Mouse (Mus musculus) liver, adult 2 months (tissue): ENCODE data around the gene Ttc9c. TPM values are rescaled to one million over a fixed set of nuclear protein-coding genes. Genes with fewer than 3 reads are reported as not detected.

Experiments
- DNase-seq: peaks from one replicate; pipeline ENCODE4 v3.0.0-alpha.2; 2011; ENCODE audit warnings: low read depth, low spot score; ENCODE audit errors: extremely low read depth
- H3K27ac ChIP-seq: fragments of 200-500 bp; replicated peaks from 2 replicates; pipeline ENCODE4 v1.5.1; 2012; ENCODE audit warnings: low read depth, mild to moderate bottlenecking, control low read depth, inconsistent platforms, low read length; ENCODE audit not compliant: insufficient read depth
- H3K27me3 ChIP-seq: fragments of 200-500 bp; 2 replicates; pipeline ENCODE4 v1.6.1; 2012; ENCODE audit warnings: mild to moderate bottlenecking, moderate library complexity, low read length, inconsistent platforms; ENCODE audit not compliant: control insufficient read depth, insufficient read depth
- H3K36me3 ChIP-seq: fragments of 200-500 bp; 2 replicates; pipeline ENCODE4 v1.6.1; 2012; ENCODE audit warnings: low read length, inconsistent platforms; ENCODE audit not compliant: control insufficient read depth, insufficient read depth
- H3K4me1 ChIP-seq: fragments of 200-500 bp; 2 replicates; pipeline ENCODE4 v1.6.1; 2011; ENCODE audit warnings: low read length; ENCODE audit not compliant: control insufficient read depth, insufficient read depth
- H3K4me3 ChIP-seq: fragments of 200-500 bp; 2 replicates; pipeline ENCODE4 v1.5.1; 2011; ENCODE audit warnings: low read depth, mild to moderate bottlenecking, control low read depth, low read length, moderate library complexity; ENCODE audit not compliant: insufficient read depth
- H3K79me2 ChIP-seq: fragments of 200-500 bp; 2 replicates; pipeline ENCODE4 v1.6.1; 2012; ENCODE audit warnings: inconsistent platforms, mild to moderate bottlenecking, low read length, moderate library complexity; ENCODE audit not compliant: control insufficient read depth, insufficient read depth
- H3K9ac ChIP-seq: fragments of 200-500 bp; 2 replicates; pipeline ENCODE4 v1.6.1; 2012; ENCODE audit warnings: low read depth, mild to moderate bottlenecking, control low read depth, inconsistent platforms, low read length
- CTCF ChIP-seq: fragments of 200-500 bp; IDR thresholded peaks from 2 replicates; pipeline ENCODE4 v1.5.1; 2011; ENCODE audit warnings: low read depth, low read length, control low read depth
- POLR2A ChIP-seq: fragments of 200-500 bp; IDR thresholded peaks from 2 replicates; pipeline ENCODE4 v1.6.1; 2011; ENCODE audit warnings: low read length, control low read depth; ENCODE audit not compliant: insufficient read depth; ENCODE audit errors: extremely low read depth
- WGBS: fragments of 180-500 bp; shearing (Covaris S2); methylation state at CpG from one replicate; pipeline ENCODE4 v1.1.7; 2018; 5-methylcytosine and 5-hydroxymethylcytosine counted together
- polyA plus RNA-seq: library from polyadenylated mRNA; depleted of rRNA; stranded (reverse); fragments of >200 nt; gene quantifications from 2 replicates; pipeline ENCODE4 v1.2.3, GENCODE M21; 2012; rRNA removed
- total RNA-seq: library from RNA; depleted of rRNA; stranded (reverse); fragments of >200 nt; gene quantifications from 2 replicates; pipeline ENCODE4 v1.2.3, GENCODE M21; 2014; rRNA removed

Ttc9c gene
- total and polyA plus RNA-seq, 2 experiments, result 8.1 to 15.6 TPM

DNA sequence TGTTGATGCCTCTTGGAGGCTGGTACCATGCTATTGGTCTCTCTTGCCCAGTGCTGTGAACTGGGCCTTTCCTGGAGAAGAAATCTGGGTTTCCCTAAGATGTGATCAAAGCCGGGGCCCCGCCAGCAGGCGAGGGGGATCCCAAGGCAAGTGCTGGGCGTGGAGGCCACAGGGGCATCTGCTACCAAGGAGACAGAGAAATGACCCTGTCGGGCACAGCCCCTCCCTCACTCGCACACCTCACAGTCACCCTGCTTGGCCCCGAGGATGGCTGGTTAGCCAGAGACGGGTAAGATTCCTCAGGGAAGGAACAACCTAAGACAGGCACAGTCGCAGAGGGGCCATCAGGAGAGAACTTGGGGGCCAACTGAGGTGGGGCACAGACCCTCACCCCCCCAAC is 53.6 kb downstream of the Ttc9c start:
- WGBS, result 98% methylated on average over 9 of the region's 9 CpGs
- no peak overlapping the region for H3K27ac ChIP-seq
- TF ChIP-seq POLR2A, result no peak
- no peak for TF ChIP-seq CTCF
- no peak for DNase-seq
- H3K36me3 ChIP-seq, result peaks cover 64% of the 10 kb centered on the region
- H3K27me3 ChIP-seq, result no peaks in the 10 kb centered on the region
- no peak overlapping the region for H3K9ac ChIP-seq
- no peak overlapping the region for H3K4me3 ChIP-seq
- peaks cover 6% of the 10 kb centered on the region; the same call in 1 of the 2 replicates for H3K79me2 ChIP-seq
- H3K4me1 ChIP-seq, result peaks cover 2% of the 10 kb centered on the region; the same call in 1 of the 2 replicates

DNA sequence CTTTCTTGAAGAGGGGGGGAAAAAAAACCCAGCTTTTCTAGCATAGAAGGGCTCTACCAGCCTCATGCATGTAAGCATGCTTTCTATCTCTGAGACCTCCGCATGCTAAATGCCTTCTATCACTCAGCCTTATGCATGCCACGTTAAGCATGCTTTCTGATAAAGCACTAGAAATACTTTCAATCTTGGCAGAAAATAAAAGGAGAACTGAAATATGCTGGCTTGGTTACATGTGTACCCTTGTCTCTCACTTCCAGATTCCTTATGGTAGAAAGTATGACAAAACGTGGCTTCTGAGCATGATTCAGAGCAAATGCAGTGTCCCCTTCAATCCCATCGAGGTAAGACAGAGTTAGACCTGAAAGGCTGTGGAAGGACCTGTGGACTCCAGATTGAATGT is 55.9 kb downstream of the Ttc9c start:
- WGBS, result 89% methylated on average over 4 of the region's 4 CpGs
- H3K9ac ChIP-seq, result no peak overlapping the region
- no peak overlapping the region for H3K27ac ChIP-seq
- H3K36me3 ChIP-seq, result peaks cover 56% of the 10 kb centered on the region
- no peaks in the 10 kb centered on the region for H3K27me3 ChIP-seq
- no peak overlapping the region for H3K4me3 ChIP-seq
- DNase-seq, result no peak
- peaks cover 20% of the 10 kb centered on the region; the same call in 1 of the 2 replicates for H3K79me2 ChIP-seq
- no peak for TF ChIP-seq POLR2A
- no peak for TF ChIP-seq CTCF
- 0 out of 2 replicates have a peak, but pooled peaks cover 2% of the 10 kb centered on the region for H3K4me1 ChIP-seq

DNA sequence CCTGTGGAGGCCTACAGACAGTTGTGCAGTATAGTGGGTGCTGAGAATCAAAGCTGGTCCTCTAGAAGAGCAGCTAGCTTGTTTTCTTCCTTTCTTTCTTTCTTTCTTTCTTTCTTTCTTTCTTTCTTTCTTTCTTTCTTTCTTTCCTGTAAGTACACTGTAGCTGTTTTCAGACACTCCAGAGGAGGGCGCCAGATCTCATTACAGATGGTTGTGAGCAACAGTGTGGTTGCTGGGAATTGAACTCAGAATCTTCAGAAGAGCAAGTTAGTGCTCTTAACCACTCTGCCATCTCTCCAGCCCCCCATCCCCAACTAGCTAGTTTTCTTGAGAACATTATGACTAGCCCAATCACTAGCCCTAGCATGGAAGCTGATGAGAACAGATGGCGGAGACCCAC is 58.4 kb downstream of the Ttc9c start:
- Histone ChIP-seq H3K4me1 (peaks cover 10% of the 10 kb centered on the region; the same call in 1 of the 2 replicates), H3K27ac (no peak overlapping the region), H3K4me3 (no peak overlapping the region), H3K79me2 (peaks cover 26% of the 10 kb centered on the region; the same call in 1 of the 2 replicates), H3K36me3 (peaks cover 32% of the 10 kb centered on the region), H3K27me3 (no peaks in the 10 kb centered on the region), H3K9ac (no peak overlapping the region)
- no peak for TF ChIP-seq CTCF
- no peak for TF ChIP-seq POLR2A
- no peak for DNase-seq
- 98% methylated on average over 2 of the region's 2 CpGs for WGBS

Other genes starting within 250 kb of the Ttc9c start
Only the 30 nearest of the 33 such genes appear.
- gene Chrm1, start 155.5 kb downstream of the Ttc9c start, total RNA-seq, result 0.07 and 0.46 TPM in 2 replicates
- gene Chrm1, start 155.5 kb downstream of the Ttc9c start, polyA plus RNA-seq, result 0.36 and 0.50 TPM in 2 replicates
- gene Slc3a2, start 96.0 kb downstream of the Ttc9c start, total RNA-seq, result 30.2 and 37.6 TPM in 2 replicates
- gene Slc3a2, start 96.0 kb downstream of the Ttc9c start, polyA plus RNA-seq, result 62.9 and 71.6 TPM in 2 replicates
- 12.5 and 16.6 TPM in 2 replicates for gene Wdr74, start 83.5 kb downstream of the Ttc9c start, total RNA-seq
- 23.8 and 28.9 TPM in 2 replicates for gene Wdr74, start 83.5 kb downstream of the Ttc9c start, polyA plus RNA-seq
- 0.83 TPM in 1 of 2 replicates, not detected in the other for gene 1700092M07Rik, start 78.6 kb downstream of the Ttc9c start, total RNA-seq
- gene 1700092M07Rik, start 78.6 kb downstream of the Ttc9c start, polyA plus RNA-seq, result not detected in 2 replicates
- 43.5 and 46.8 TPM in 2 replicates for gene Stx5a, start 77.9 kb downstream of the Ttc9c start, total RNA-seq
- gene Stx5a, start 77.9 kb downstream of the Ttc9c start, polyA plus RNA-seq, result 42.0 and 62.1 TPM in 2 replicates
- gene Nxf1, start 62.3 kb downstream of the Ttc9c start, total RNA-seq, result 16.2 and 22.3 TPM in 2 replicates
- gene Nxf1, start 62.3 kb downstream of the Ttc9c start, polyA plus RNA-seq, result 27.3 and 43.1 TPM in 2 replicates
- 50.3 and 66.9 TPM in 2 replicates for gene Tmem223, start 48.3 kb downstream of the Ttc9c start, total RNA-seq
- 93.1 and 122 TPM in 2 replicates for gene Tmem223, start 48.3 kb downstream of the Ttc9c start, polyA plus RNA-seq
- gene Tmem179b, start 44.9 kb downstream of the Ttc9c start, total RNA-seq, result 28.4 and 29.8 TPM in 2 replicates
- 68.8 and 85.1 TPM in 2 replicates for gene Tmem179b, start 44.9 kb downstream of the Ttc9c start, polyA plus RNA-seq
- 4.7 and 5.2 TPM in 2 replicates for gene Taf6l, start 32.9 kb downstream of the Ttc9c start, total RNA-seq
- gene Taf6l, start 32.9 kb downstream of the Ttc9c start, polyA plus RNA-seq, result 5.1 and 5.3 TPM in 2 replicates
- gene Polr2g, start 20.8 kb downstream of the Ttc9c start, total RNA-seq, result 25.2 and 26.6 TPM in 2 replicates
- gene Polr2g, start 20.8 kb downstream of the Ttc9c start, polyA plus RNA-seq, result 12.9 and 13.2 TPM in 2 replicates
- 0.20 and 0.37 TPM in 2 replicates for gene Zbtb3, start 16.8 kb downstream of the Ttc9c start, total RNA-seq
- gene Zbtb3, start 16.8 kb downstream of the Ttc9c start, polyA plus RNA-seq, result 0.31 and 0.43 TPM in 2 replicates
- gene Hnrnpul2, start 677 bp upstream of the Ttc9c start, total RNA-seq, result 19.5 and 19.6 TPM in 2 replicates
- gene Hnrnpul2, start 677 bp upstream of the Ttc9c start, polyA plus RNA-seq, result 11.2 and 11.6 TPM in 2 replicates
- gene AC129217.1, start 10.4 kb upstream of the Ttc9c start, total RNA-seq, result 6.1 and 8.2 TPM in 2 replicates
- 1.7 TPM in 1 of 2 replicates, not detected in the other for gene AC129217.1, start 10.4 kb upstream of the Ttc9c start, polyA plus RNA-seq
- 27.7 and 30.5 TPM in 2 replicates for gene Bscl2, start 18.1 kb upstream of the Ttc9c start, total RNA-seq
- gene Bscl2, start 18.1 kb upstream of the Ttc9c start, polyA plus RNA-seq, result 131 and 137 TPM in 2 replicates
- gene Gng3, start 19.9 kb upstream of the Ttc9c start, total RNA-seq, result not detected in 2 replicates
- gene Gng3, start 19.9 kb upstream of the Ttc9c start, polyA plus RNA-seq, result 0.05 TPM in 1 of 2 replicates, not detected in the other
- gene Lrrn4cl, start 31.4 kb upstream of the Ttc9c start, total RNA-seq, result 0.07 and 0.09 TPM in 2 replicates
- gene Lrrn4cl, start 31.4 kb upstream of the Ttc9c start, polyA plus RNA-seq, result 0.06 and 0.07 TPM in 2 replicates
- 82.7 and 88.4 TPM in 2 replicates for gene Ubxn1, start 52.2 kb upstream of the Ttc9c start, total RNA-seq
- gene Ubxn1, start 52.2 kb upstream of the Ttc9c start, polyA plus RNA-seq, result 128 and 133 TPM in 2 replicates
- gene Uqcc3, start 61.6 kb upstream of the Ttc9c start, total RNA-seq, result 21.3 and 27.7 TPM in 2 replicates
- 32.6 and 38.8 TPM in 2 replicates for gene Uqcc3, start 61.6 kb upstream of the Ttc9c start, polyA plus RNA-seq
- 2.5 and 3.4 TPM in 2 replicates for gene Lbhd1, start 64.4 kb upstream of the Ttc9c start, total RNA-seq
- gene Lbhd1, start 64.4 kb upstream of the Ttc9c start, polyA plus RNA-seq, result 1.2 and 1.3 TPM in 2 replicates
- not detected in 2 replicates for gene Gm49403, start 64.6 kb upstream of the Ttc9c start, total RNA-seq
- gene Gm49403, start 64.6 kb upstream of the Ttc9c start, polyA plus RNA-seq, result not detected in 2 replicates
- gene 1810009A15Rik, start 69.5 kb upstream of the Ttc9c start, total RNA-seq, result 23.5 and 34.0 TPM in 2 replicates
- 10.8 and 13.6 TPM in 2 replicates for gene 1810009A15Rik, start 69.5 kb upstream of the Ttc9c start, polyA plus RNA-seq
- gene Gm49416, start 69.6 kb upstream of the Ttc9c start, total RNA-seq, result 3.4 TPM in 1 of 2 replicates, not detected in the other
- 1.1 TPM in 1 of 2 replicates, not detected in the other for gene Gm49416, start 69.6 kb upstream of the Ttc9c start, polyA plus RNA-seq
- 3.8 and 5.6 TPM in 2 replicates for gene Ints5, start 73.7 kb upstream of the Ttc9c start, total RNA-seq
- 13.2 and 15.9 TPM in 2 replicates for gene Ints5, start 73.7 kb upstream of the Ttc9c start, polyA plus RNA-seq
- 111 and 132 TPM in 2 replicates for gene Ganab, start 78.7 kb upstream of the Ttc9c start, total RNA-seq
- gene Ganab, start 78.7 kb upstream of the Ttc9c start, polyA plus RNA-seq, result 127 and 140 TPM in 2 replicates
- 16.8 and 22.6 TPM in 2 replicates for gene B3gat3, start 101.0 kb upstream of the Ttc9c start, total RNA-seq
- 88.7 and 101 TPM in 2 replicates for gene B3gat3, start 101.0 kb upstream of the Ttc9c start, polyA plus RNA-seq
- gene Rom1, start 110.0 kb upstream of the Ttc9c start, total RNA-seq, result 1.7 and 2.3 TPM in 2 replicates
- gene Rom1, start 110.0 kb upstream of the Ttc9c start, polyA plus RNA-seq, result 5.0 and 7.8 TPM in 2 replicates
- 7.4 and 7.9 TPM in 2 replicates for gene Eml3, start 110.2 kb upstream of the Ttc9c start, total RNA-seq
- 20.2 and 26.2 TPM in 2 replicates for gene Eml3, start 110.2 kb upstream of the Ttc9c start, polyA plus RNA-seq
- 25.6 and 27.1 TPM in 2 replicates for gene Mta2, start 122.5 kb upstream of the Ttc9c start, total RNA-seq
- 11.2 and 12.1 TPM in 2 replicates for gene Mta2, start 122.5 kb upstream of the Ttc9c start, polyA plus RNA-seq
- gene Tut1, start 134.5 kb upstream of the Ttc9c start, total RNA-seq, result 6.0 and 6.2 TPM in 2 replicates
- 9.6 and 14.6 TPM in 2 replicates for gene Tut1, start 134.5 kb upstream of the Ttc9c start, polyA plus RNA-seq
- gene Eef1g, start 147.7 kb upstream of the Ttc9c start, total RNA-seq, result 101 and 117 TPM in 2 replicates
- gene Eef1g, start 147.7 kb upstream of the Ttc9c start, polyA plus RNA-seq, result 99.1 and 107 TPM in 2 replicates